Mouse (Mus musculus) subcutaneous adipose tissue, adult 2 months (tissue): Measurements from ENCODE around the gene Ifi206. TPM values are rescaled to one million over a fixed set of nuclear protein-coding genes. Genes with fewer than 3 reads are reported as not detected.

Source experiments
- polyA plus RNA-seq: library from polyadenylated mRNA; depleted of rRNA; stranded (reverse); fragments of >200 nt; gene quantifications from 2 replicates; pipeline ENCODE4 v1.2.3, GENCODE M21; 2012; ENCODE audit warnings: low replicate concordance; rRNA removed

Gene Ifi206
- 0.44 and 2.7 TPM in 2 replicates for polyA plus RNA-seq

DNA sequence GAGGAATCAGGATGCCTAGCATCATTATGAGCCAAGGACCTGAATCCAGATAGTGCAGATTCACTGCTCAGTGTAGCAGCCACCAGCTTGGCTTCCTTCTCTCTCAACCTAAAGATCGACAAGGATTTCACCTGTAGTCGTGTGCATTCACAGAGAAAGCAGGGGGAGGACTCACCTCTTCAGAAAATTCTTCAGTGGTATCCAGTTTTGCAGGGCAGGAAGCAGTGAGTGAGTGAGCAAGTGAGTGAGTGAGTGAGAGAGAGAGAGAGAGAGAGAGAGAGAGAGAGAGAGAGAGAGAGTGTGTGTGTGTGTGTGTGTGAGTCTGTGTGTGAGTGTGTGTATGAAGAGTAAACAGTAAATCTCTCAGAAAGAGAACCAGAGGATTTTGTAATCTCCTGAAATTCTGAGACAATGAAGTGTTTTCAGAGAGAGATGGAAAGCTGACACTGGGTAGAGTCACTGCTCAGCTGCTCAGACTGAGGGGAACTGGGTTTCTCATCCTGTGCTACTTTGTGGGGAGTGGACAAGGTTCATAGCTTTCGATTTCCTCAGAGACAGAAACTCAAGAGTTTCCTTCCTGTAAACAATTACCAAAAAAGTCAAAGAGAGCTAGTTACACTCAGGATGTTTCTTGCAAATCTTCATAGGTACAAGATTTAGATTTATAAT lies at the start of gene Ifi206:
Ifi206 (minus strand) TSS at position 230 of the 669 bp plus-strand sequence.

DNA sequence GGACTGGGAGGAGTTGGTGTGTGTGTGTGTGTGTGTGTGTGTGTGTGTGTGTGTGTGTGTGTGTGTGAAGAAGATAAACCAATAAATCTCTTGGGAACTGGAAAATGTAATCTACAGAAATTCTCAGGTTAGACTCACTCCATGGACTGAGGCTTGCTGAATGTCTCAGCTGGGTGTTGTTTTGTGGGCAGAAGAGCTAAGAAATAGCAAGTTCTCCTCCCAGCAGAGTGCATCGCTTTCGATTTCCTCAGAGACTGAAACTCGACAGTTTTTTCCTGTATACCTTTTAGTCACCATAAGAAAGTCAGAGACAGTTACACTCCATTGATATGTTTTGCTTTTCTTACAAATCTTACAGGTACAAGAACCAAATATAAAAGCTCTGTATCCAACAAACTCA lies 45.0 kb upstream of the Ifi206 start, which contains the start of gene Ifi214:
Ifi214 (minus strand) TSS at position 167 of the 400 bp plus-strand sequence.

Other genes with a start within 250 kb of the Ifi206 start
- not detected in 2 replicates for gene Olfr418, start 225.0 kb downstream of the Ifi206 start, polyA plus RNA-seq
- gene Mptx2, start 213.3 kb downstream of the Ifi206 start, polyA plus RNA-seq = not detected in 2 replicates
- 20.1 and 42.5 TPM in 2 replicates for gene Ackr1, start 157.3 kb downstream of the Ifi206 start, polyA plus RNA-seq
- gene Aim2, start 140.2 kb downstream of the Ifi206 start, polyA plus RNA-seq = 2.7 and 2.8 TPM in 2 replicates
- gene Cadm3, start 123.3 kb downstream of the Ifi206 start, polyA plus RNA-seq = 39.6 and 40.2 TPM in 2 replicates
- 0.13 TPM in 1 of 2 replicates, not detected in the other for gene Ifi214, start 44.9 kb upstream of the Ifi206 start, polyA plus RNA-seq
- 1.4 and 4.2 TPM in 2 replicates for gene Ifi213, start 108.2 kb upstream of the Ifi206 start, polyA plus RNA-seq
- 0.49 and 0.95 TPM in 2 replicates for gene Ifi209, start 139.9 kb upstream of the Ifi206 start, polyA plus RNA-seq
- gene Ifi208, start 182.6 kb upstream of the Ifi206 start, polyA plus RNA-seq = 1.8 TPM in 2 replicates